In genomic region chr12:117198093-117198492, GRCm38 (mm10) we compare ENCODE assay signal across 19 mouse cellular contexts.
DNase-seq lines count a peak whose midpoint lies in the region; ATAC-seq and TF ChIP-seq lines count a peak whose summit lies in the region.
"Had no signal": no experiment of that assay in that cellular context is flagged by ENCODE, and none has a peak within 500 bp of the region (broad histone marks: within the 10 kb centered on the region; RNA-seq: fewer than 3 reads in every experiment).

No protein-coding gene starts in this region.

- H3K4me3 ChIP-seq in left cerebral cortex, adult 2 months = no peak overlapping the region
- H3K4me3 ChIP-seq in forebrain, postnatal 0 days (ENCODE audit: low read depth, low read length) = no peak overlapping the region
- no peak overlapping the region for H3K4me3 ChIP-seq in midbrain, embryonic 12.5 days
- H3K4me3 ChIP-seq in heart, embryonic 12.5 days = no peak overlapping the region
- H3K4me3 ChIP-seq: intestine, embryonic 15.5 days had no signal

- peaks cover 67% of the 10 kb centered on the region for H3K4me1 ChIP-seq in forebrain, postnatal 0 days (ENCODE audit: insufficient read depth)
- H3K4me1 ChIP-seq in midbrain, embryonic 12.5 days = peaks cover 95% of the 10 kb centered on the region
- H3K4me1 ChIP-seq in heart, embryonic 12.5 days (replicated peaks) = peaks cover 32% of the 10 kb centered on the region

- peak overlapping the region; percentile 90; the same call in 1 of the 2 replicates for H3K27ac ChIP-seq in left cerebral cortex, adult 2 months
- peak overlapping the region; percentile 85 for H3K27ac ChIP-seq in forebrain, postnatal 0 days (ENCODE audit: low read depth, low read length)
- H3K27ac ChIP-seq in midbrain, embryonic 12.5 days (replicated peaks) = peak overlapping the region; percentile 88; the same call in 1 of the 2 replicates
- no peak overlapping the region for H3K27ac ChIP-seq in heart, embryonic 12.5 days (ENCODE audit: poor library complexity, severe bottlenecking)
- H3K27ac ChIP-seq: intestine, embryonic 15.5 days had no signal

- no peak for ATAC-seq in forebrain, postnatal 0 days
- ATAC-seq in midbrain, embryonic 12.5 days (ENCODE audit: low FRiP score, low read depth) = no peak
- no peak for ATAC-seq in megakaryocyte-erythroid progenitor cell, adult 5-6 weeks (replicated peaks; ENCODE audit: low FRiP score, low TSS enrichment, poor library complexity, severe bottlenecking)
- ATAC-seq in heart, embryonic 12.5 days (ENCODE audit: insufficient number of reproducible peaks, low FRiP score) = no peak
- ATAC-seq: intestine, embryonic 15.5 days; lung, postnatal 0 days had no signal

- no peaks in the 10 kb centered on the region for H3K36me3 ChIP-seq in forebrain, postnatal 0 days (ENCODE audit: insufficient read depth)
- H3K36me3 ChIP-seq in midbrain, embryonic 12.5 days = peaks cover 12% of the 10 kb centered on the region
- H3K36me3 ChIP-seq in heart, embryonic 12.5 days = no peaks in the 10 kb centered on the region
- H3K36me3 ChIP-seq: intestine, embryonic 15.5 days had no signal

- H3K9ac ChIP-seq in forebrain, postnatal 0 days = 0 out of 2 replicates have a peak overlapping the region, but pooled peaks have one; percentile 40
- no peak overlapping the region for H3K9ac ChIP-seq in midbrain, embryonic 12.5 days (replicated peaks)
- H3K9ac ChIP-seq in heart, embryonic 12.5 days = no peak overlapping the region
- H3K9ac ChIP-seq: intestine, embryonic 15.5 days had no signal

- no peak overlapping the region for H3K4me2 ChIP-seq in forebrain, postnatal 0 days (ENCODE audit: low read depth)
- H3K4me2 ChIP-seq in midbrain, embryonic 12.5 days (replicated peaks) = peak overlapping the region; percentile 43; the same call in 1 of the 2 replicates
- H3K4me2 ChIP-seq in heart, embryonic 12.5 days = no peak overlapping the region
- H3K4me2 ChIP-seq: intestine, embryonic 15.5 days had no signal

- no peak for TF ChIP-seq CTCF in left cerebral cortex, adult 2 months (IDR thresholded peaks at IDR 0.05)
- TF ChIP-seq CTCF in forebrain, postnatal 0 days (IDR thresholded peaks at IDR 0.05; ENCODE audit: low read depth) = no peak

- intact Hi-C loops in left cerebral cortex, adult 2 months (cut with DNase I) = loop anchor here (5.0 kb wide), 1 partner anchor 41 kb away; no protein-coding TSS in a partner anchor

- H3K9me3 ChIP-seq in forebrain, postnatal 0 days (ENCODE audit: low read length) = no peaks in the 10 kb centered on the region
- H3K9me3 ChIP-seq in midbrain, embryonic 12.5 days = no peaks in the 10 kb centered on the region
- no peaks in the 10 kb centered on the region for H3K9me3 ChIP-seq in heart, embryonic 12.5 days (replicated peaks)
- H3K9me3 ChIP-seq: intestine, embryonic 15.5 days had no signal

- no peak for DNase-seq in left cerebral cortex, adult 2 months (ENCODE audit: extremely low spot score in 1 of 2, low spot score in 2 of 2)
- no peak for DNase-seq in left cerebral cortex, adult 11 months (ENCODE audit: low spot score)
- no peak for DNase-seq in forebrain, postnatal 0 days
- DNase-seq in adrenal gland, postnatal 36 days = no peak
- DNase-seq: B cell, adult 2 months; cerebellum, adult 2 months; gastrocnemius, postnatal 14 days; heart, adult 18-20 months; heart, postnatal 36 days; kidney, adult 9 months; layer of hippocampus, postnatal 36 days; liver; retina, postnatal 1 day; thymus, adult 2 months had no signal

- H3K27me3 ChIP-seq in forebrain, postnatal 0 days (ENCODE audit: insufficient read depth, low read length) = no peaks in the 10 kb centered on the region
- no peaks in the 10 kb centered on the region for H3K27me3 ChIP-seq in midbrain, embryonic 12.5 days
- 0 out of 2 replicates have a peak, but pooled peaks cover 5% of the 10 kb centered on the region for H3K27me3 ChIP-seq in heart, embryonic 12.5 days (replicated peaks)
- H3K27me3 ChIP-seq: intestine, embryonic 15.5 days had no signal

- 20% methylated on average over 8 of the region's 8 CpGs for WGBS in forebrain, postnatal 0 days
- 32% methylated on average over 8 of the region's 8 CpGs for WGBS in midbrain, embryonic 12.5 days
- WGBS in heart, embryonic 12.5 days = 87% methylated on average over 8 of the region's 8 CpGs
